Mouse (Mus musculus): ENCODE measurements around the gene Mapk8ip2. TPM values are rescaled to one million over a fixed set of nuclear protein-coding genes. Genes with fewer than 3 reads are reported as not detected.

Gene Mapk8ip2
- polyA plus RNA-seq, 1 experiment from 2014 or later, result 8.2 TPM

GRCm38 (mm10) chr15:89496131-89496530 lies 42.4 kb downstream of the Mapk8ip2 start:
- no peak for ATAC-seq (ENCODE audit: insufficient number of reproducible peaks, insufficient read depth, low FRiP score, low TSS enrichment)
- 55% methylated on average over 4 of the region's 4 CpGs for WGBS
- Histone ChIP-seq H3K4me1 (peaks cover 9% of the 10 kb centered on the region; the same call in 1 of the 2 replicates), H3K9ac (no peak overlapping the region), H3K27ac (no peak overlapping the region), H3K36me3 (no peaks in the 10 kb centered on the region), H3K4me2 (replicated peaks) (no peak overlapping the region), H3K27me3 (peaks cover 31% of the 10 kb centered on the region), H3K9me3 (no peaks in the 10 kb centered on the region), H3K4me3 (no peak overlapping the region)

DNA sequence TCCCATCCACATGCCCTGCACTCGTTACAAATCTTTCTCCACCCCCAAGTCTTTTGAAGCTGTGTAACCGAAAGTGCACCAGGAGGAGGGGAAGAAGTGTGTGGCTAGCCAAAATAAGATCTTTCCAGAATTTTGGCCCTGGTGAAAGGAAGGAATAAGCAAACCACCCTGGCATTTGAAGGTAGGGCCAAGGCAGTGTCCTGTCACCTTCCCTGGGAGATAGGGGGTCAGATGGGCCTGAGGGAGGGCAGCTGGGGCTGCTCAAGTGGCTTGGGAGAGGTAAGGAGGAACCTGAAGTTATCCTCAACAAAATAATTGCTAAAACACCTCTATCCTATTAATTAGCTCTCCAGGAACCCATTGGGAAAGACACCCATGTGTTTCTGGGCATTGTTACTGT lies 43.1 kb downstream of the Mapk8ip2 start:
- H3K4me3 ChIP-seq, result no peak overlapping the region
- no peak overlapping the region for H3K4me2 ChIP-seq (replicated peaks)
- WGBS, result 53% methylated on average over 2 of the region's 2 CpGs
- peaks cover 34% of the 10 kb centered on the region for H3K27me3 ChIP-seq
- peaks cover 9% of the 10 kb centered on the region; the same call in 1 of the 2 replicates for H3K4me1 ChIP-seq
- no peaks in the 10 kb centered on the region for H3K36me3 ChIP-seq
- no peak overlapping the region for H3K27ac ChIP-seq
- no peak overlapping the region for H3K9ac ChIP-seq
- H3K9me3 ChIP-seq, result no peaks in the 10 kb centered on the region
- no peak for ATAC-seq (ENCODE audit: insufficient number of reproducible peaks, insufficient read depth, low FRiP score, low TSS enrichment)

- H3K4me1 ChIP-seq, result peaks cover 9% of the 10 kb centered on the region; the same call in 1 of the 2 replicates
- H3K9me3 ChIP-seq, result no peaks in the 10 kb centered on the region
- H3K4me2 ChIP-seq (replicated peaks), result no peak overlapping the region
- no peak overlapping the region for H3K27ac ChIP-seq
- WGBS, result 16% methylated on average over 4 of the region's 4 CpGs
- no peak overlapping the region for H3K4me3 ChIP-seq
- ATAC-seq (ENCODE audit: insufficient number of reproducible peaks, insufficient read depth, low FRiP score, low TSS enrichment), result no peak
- no peaks in the 10 kb centered on the region for H3K36me3 ChIP-seq
- H3K27me3 ChIP-seq, result peaks cover 34% of the 10 kb centered on the region
- no peak overlapping the region for H3K9ac ChIP-seq
These were observed 43.8 kb downstream of the Mapk8ip2 start for GRCm38 (mm10) chr15:89497391-89498048.

DNA sequence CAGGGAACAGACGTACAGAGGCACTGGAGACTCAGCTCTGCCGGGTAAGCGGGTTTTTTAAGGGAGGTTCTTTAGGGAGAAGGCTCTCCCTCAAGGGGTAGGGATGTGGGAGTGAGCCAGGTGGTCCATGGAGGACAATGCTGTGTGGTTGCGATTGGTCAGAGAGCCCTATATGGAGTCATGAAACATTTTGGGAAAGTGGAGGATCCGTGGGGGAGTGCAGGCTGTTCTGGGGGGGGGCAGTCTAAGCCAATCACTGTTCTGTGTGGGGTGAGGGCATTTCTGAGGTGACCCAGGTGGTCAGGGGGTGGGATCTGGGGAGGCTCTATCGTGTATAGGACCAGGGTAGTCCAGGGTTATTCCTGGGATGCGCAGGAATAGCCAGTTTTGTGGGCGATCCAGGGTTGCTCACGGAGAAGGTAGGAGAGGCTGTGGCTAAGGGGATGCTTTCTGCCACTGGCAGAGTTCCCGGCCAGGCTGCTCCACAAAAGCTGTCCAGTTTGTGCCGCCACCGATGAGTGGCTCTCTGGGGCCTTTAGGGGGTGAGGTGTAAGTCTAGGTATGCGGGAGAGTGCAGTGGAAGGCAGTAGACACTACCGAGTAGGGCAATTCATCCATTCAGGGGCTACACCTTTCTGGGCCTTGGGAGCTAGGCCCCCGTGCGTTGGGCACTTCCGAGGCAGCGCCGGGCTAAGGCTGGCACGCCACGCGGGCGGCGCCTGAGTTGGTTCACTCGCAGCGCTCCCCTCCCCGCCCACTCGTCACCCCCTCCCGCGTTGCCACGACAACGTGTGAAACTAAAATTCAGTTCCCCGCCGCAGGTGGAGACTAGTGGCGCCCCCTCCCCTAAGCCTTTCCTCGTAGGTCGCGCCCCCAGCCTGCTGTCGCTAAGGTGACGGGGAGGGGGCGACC lies 44.6 kb downstream of the Mapk8ip2 start:
- Histone ChIP-seq H3K9ac (peak overlapping the region; percentile 85), H3K4me3 (peak overlapping the region; percentile 79), H3K4me1 (peaks cover 9% of the 10 kb centered on the region; the same call in 1 of the 2 replicates), H3K27me3 (peaks cover 34% of the 10 kb centered on the region), H3K36me3 (peaks cover 4% of the 10 kb centered on the region), H3K4me2 (replicated peaks) (peak overlapping the region; percentile 92), H3K9me3 (no peaks in the 10 kb centered on the region), H3K27ac (no peak overlapping the region)
- WGBS, result 3% methylated on average over 41 of the region's 41 CpGs
- ATAC-seq (ENCODE audit: insufficient number of reproducible peaks, insufficient read depth, low FRiP score, low TSS enrichment), result no peak

DNA sequence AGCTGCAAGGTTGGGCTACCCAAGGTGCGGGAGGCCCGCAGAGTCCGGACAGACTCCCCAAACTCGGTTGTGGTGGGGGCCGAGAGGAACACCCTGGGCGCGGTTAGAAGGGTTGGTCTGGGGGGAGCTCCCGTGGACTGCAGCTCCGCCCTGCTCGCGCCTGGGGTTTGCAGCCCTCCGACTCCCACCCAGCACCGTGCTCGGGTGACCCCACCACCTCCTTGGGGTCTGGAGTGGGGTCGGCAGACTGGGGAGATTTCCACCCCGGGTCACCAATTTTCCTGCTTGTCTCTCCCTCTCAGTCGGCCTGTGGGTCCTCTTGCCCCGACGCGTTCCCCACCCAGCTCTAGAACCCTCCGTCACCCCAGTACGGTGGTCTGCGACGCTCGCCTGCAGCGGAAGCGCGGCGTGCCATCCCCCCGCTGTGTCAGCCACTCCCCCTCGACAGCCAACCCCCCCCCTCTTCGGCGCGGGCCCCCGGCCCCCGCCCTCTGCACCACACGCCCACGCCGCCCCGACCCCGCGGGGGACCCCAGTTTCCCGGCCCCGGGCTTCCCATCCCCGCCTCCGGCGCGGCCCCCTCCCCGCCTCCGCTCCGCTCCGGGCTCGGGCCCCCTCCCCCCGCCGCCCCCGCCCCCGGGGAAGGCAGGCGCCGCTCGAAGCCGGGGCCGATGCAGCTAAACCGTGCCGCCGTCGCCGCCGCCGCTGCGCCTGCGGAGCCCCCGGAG lies 45.4 kb downstream of the Mapk8ip2 start, which contains the start of gene Shank3:
Shank3 (plus strand) TSS at position 663 of the 728 bp plus-strand sequence.
- H3K9me3 ChIP-seq, result no peaks in the 10 kb centered on the region
- peaks cover 9% of the 10 kb centered on the region; the same call in 1 of the 2 replicates for H3K4me1 ChIP-seq
- peak within 1 kb of the TSS; percentile 79 for H3K4me3 ChIP-seq
- H3K9ac ChIP-seq, result peak within 1 kb of the TSS; percentile 85
- WGBS, result 2% methylated on average over 47 of the region's 72 CpGs
- peaks cover 9% of the 10 kb centered on the region for H3K36me3 ChIP-seq
- peak within 1 kb of the TSS; percentile 92 for H3K4me2 ChIP-seq (replicated peaks)
- peak; percentile 65 for ATAC-seq (ENCODE audit: insufficient number of reproducible peaks, insufficient read depth, low FRiP score, low TSS enrichment)
- H3K27ac ChIP-seq, result peak within 1 kb of the TSS; percentile 51
- peaks cover 34% of the 10 kb centered on the region for H3K27me3 ChIP-seq

GRCm38 (mm10) chr15:89499784-89500220 lies 46.1 kb downstream of the Mapk8ip2 start:
- Histone ChIP-seq H3K9ac (peak overlapping the region; percentile 85), H3K27ac (peak overlapping the region; percentile 51; the same call in 1 of the 2 replicates), H3K4me3 (peak overlapping the region; percentile 79), H3K4me2 (replicated peaks) (peak overlapping the region; percentile 92), H3K27me3 (peaks cover 34% of the 10 kb centered on the region), H3K36me3 (peaks cover 9% of the 10 kb centered on the region), H3K4me1 (peaks cover 9% of the 10 kb centered on the region; the same call in 1 of the 2 replicates), H3K9me3 (no peaks in the 10 kb centered on the region)
- ATAC-seq (ENCODE audit: insufficient number of reproducible peaks, insufficient read depth, low FRiP score, low TSS enrichment), result peak; percentile 61
- under 1% methylated on average over 42 of the region's 60 CpGs for WGBS

- Histone ChIP-seq H3K27me3 (peaks cover 34% of the 10 kb centered on the region), H3K36me3 (peaks cover 9% of the 10 kb centered on the region), H3K9me3 (no peaks in the 10 kb centered on the region), H3K27ac (no peak overlapping the region), H3K9ac (peak overlapping the region; percentile 85), H3K4me2 (replicated peaks) (peak overlapping the region; percentile 92), H3K4me3 (peak overlapping the region; percentile 79), H3K4me1 (peaks cover 9% of the 10 kb centered on the region; the same call in 1 of the 2 replicates)
- WGBS, result under 1% methylated on average over 35 of the region's 35 CpGs
- peak; percentile 25; the same call in 1 of the 2 replicates for ATAC-seq (ENCODE audit: insufficient number of reproducible peaks, insufficient read depth, low FRiP score, low TSS enrichment)
These were observed 46.6 kb downstream of the Mapk8ip2 start for GRCm38 (mm10) chr15:89500221-89500791.

DNA sequence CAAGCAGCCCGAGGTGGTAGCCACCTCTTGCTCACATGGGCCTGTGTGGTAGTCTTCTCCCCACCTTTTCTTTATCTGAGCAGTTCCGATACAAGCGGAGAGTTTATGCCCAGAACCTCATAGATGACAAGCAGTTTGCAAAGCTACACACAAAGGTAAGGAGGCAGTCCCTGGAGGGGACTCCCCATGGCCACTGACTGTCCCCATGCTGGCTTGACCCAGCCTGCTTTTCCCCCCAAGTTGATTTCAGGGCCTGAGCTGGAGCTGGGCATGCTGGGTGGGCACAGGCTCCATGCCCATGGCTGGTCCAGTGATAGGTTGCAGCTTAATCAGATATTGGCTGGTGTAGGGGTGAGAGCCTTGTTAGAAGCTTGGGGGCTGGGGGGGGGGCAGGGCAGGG lies 47.6 kb downstream of the Mapk8ip2 start:
- Histone ChIP-seq H3K9ac (no peak overlapping the region), H3K36me3 (peaks cover 9% of the 10 kb centered on the region), H3K4me3 (no peak overlapping the region), H3K4me1 (peaks cover 9% of the 10 kb centered on the region; the same call in 1 of the 2 replicates), H3K27me3 (peaks cover 30% of the 10 kb centered on the region), H3K9me3 (no peaks in the 10 kb centered on the region), H3K4me2 (replicated peaks) (0 out of 2 replicates have a peak overlapping the region, but pooled peaks have one; percentile 92), H3K27ac (no peak overlapping the region)
- ATAC-seq (ENCODE audit: insufficient number of reproducible peaks, insufficient read depth, low FRiP score, low TSS enrichment), result no peak
- WGBS, result 84% methylated on average over 3 of the region's 3 CpGs

DNA sequence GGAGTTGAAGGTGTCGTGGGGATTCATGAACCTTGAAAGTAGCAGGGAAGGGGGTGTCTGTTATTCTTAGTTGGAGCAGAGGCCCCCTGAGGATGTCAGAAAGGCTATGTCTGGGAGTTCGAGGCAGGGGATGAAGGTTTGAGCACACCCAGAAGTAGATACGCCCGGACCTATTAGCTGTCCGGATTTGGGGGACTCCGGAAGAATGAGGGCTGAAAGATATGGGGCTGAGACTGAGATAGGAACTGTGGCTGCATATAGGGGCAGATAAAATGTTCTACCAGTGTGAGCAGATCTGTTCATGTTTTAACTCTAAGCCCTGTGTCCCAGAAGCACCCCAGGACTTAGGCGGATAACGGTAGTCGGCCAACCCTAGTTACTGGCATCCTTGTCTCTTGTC lies 51.1 kb downstream of the Mapk8ip2 start:
- H3K36me3 ChIP-seq, result peaks cover 14% of the 10 kb centered on the region
- no peak for ATAC-seq (ENCODE audit: insufficient number of reproducible peaks, insufficient read depth, low FRiP score, low TSS enrichment)
- WGBS, result 92% methylated on average over 9 of the region's 9 CpGs
- H3K9me3 ChIP-seq, result no peaks in the 10 kb centered on the region
- no peak overlapping the region for H3K4me2 ChIP-seq (replicated peaks)
- H3K27me3 ChIP-seq, result peaks cover 9% of the 10 kb centered on the region; the same call in 1 of the 2 replicates
- H3K27ac ChIP-seq, result no peak overlapping the region
- H3K9ac ChIP-seq, result no peak overlapping the region
- H3K4me1 ChIP-seq, result no peaks in the 10 kb centered on the region
- H3K4me3 ChIP-seq, result no peak overlapping the region

GRCm38 (mm10) chr15:89507751-89508150 lies 54.0 kb downstream of the Mapk8ip2 start:
- Histone ChIP-seq H3K27me3 (no peaks in the 10 kb centered on the region), H3K9ac (no peak overlapping the region), H3K36me3 (peaks cover 14% of the 10 kb centered on the region), H3K27ac (no peak overlapping the region), H3K4me1 (no peaks in the 10 kb centered on the region), H3K9me3 (no peaks in the 10 kb centered on the region), H3K4me3 (no peak overlapping the region), H3K4me2 (replicated peaks) (no peak overlapping the region)
- WGBS, result 88% methylated on average over 8 of the region's 8 CpGs
- no peak for ATAC-seq (ENCODE audit: insufficient number of reproducible peaks, insufficient read depth, low FRiP score, low TSS enrichment)

DNA sequence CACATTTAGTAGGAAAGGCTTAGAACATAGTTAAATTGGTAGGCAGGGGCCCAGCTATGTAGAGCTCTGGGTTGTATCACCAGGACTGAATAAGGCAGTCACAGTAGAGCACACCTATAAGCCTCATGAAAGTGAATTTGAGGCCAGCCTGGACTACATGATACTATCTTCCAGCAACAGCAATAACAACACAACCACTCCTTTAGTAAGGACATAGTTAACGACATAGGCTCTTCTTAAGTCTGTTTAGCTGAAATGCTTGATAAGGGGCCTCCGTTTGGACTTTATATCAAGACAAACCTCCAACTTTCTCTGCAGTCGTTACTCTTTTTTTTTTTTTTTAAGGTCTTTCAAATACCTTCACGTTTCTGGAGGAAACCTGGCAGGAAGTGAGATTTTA lies 59.0 kb downstream of the Mapk8ip2 start:
- Histone ChIP-seq H3K36me3 (no peaks in the 10 kb centered on the region), H3K9ac (no peak overlapping the region), H3K27me3 (no peaks in the 10 kb centered on the region), H3K4me1 (no peaks in the 10 kb centered on the region), H3K4me2 (replicated peaks) (no peak overlapping the region), H3K9me3 (no peaks in the 10 kb centered on the region), H3K27ac (no peak overlapping the region), H3K4me3 (no peak overlapping the region)
- ATAC-seq (ENCODE audit: insufficient number of reproducible peaks, insufficient read depth, low FRiP score, low TSS enrichment), result no peak
- 77% methylated on average over 4 of the region's 4 CpGs for WGBS

Data from embryonic facial prominence, embryonic 12.5 days (tissue).